Mouse (Mus musculus): ENCODE measurements at regions not wholly inside any gene's neighbourhood (a gene's known extent, or its start where the extent isn't known, plus 50 kb on each side); places are given as distances from the start of the nearest gene placed in this dataset.

- H3K36me3 ChIP-seq (ENCODE audit: control insufficient read depth, insufficient read depth, low read length) = no peaks in the 10 kb centered on the region
- ATAC-seq = no peak
- H3K27ac ChIP-seq (ENCODE audit: low read length) = no peak overlapping the region
- H3K27me3 ChIP-seq (ENCODE audit: control insufficient read depth, insufficient read depth, low read depth, low read length) = peaks cover 2% of the 10 kb centered on the region; the same call in 1 of the 2 replicates
- no peak overlapping the region for H3K4me3 ChIP-seq (ENCODE audit: low read depth, low read length)
- H3K9me3 ChIP-seq (replicated peaks; ENCODE audit: control insufficient read depth, low read length, poor library complexity, severe bottlenecking) = no peaks in the 10 kb centered on the region
- H3K4me2 ChIP-seq (ENCODE audit: low read length) = no peak overlapping the region
- H3K4me1 ChIP-seq (ENCODE audit: control insufficient read depth, insufficient read depth, low read length) = peaks cover 7% of the 10 kb centered on the region
- 57% methylated on average over 6 of the region's 6 CpGs for WGBS
- H3K9ac ChIP-seq (ENCODE audit: low read depth, low read length) = no peak overlapping the region
Observed at GRCm38 (mm10) chr2:160583506-160583905, 62.2 kb upstream of the Top1 start.

GRCm38 (mm10) chr2:160584568-160584967 is 61.1 kb upstream of the Top1 start:
- H3K27ac ChIP-seq (ENCODE audit: low read length) = no peak overlapping the region
- no peaks in the 10 kb centered on the region for H3K36me3 ChIP-seq (ENCODE audit: control insufficient read depth, insufficient read depth, low read length)
- H3K4me2 ChIP-seq (ENCODE audit: low read length) = no peak overlapping the region
- peaks cover 7% of the 10 kb centered on the region for H3K4me1 ChIP-seq (ENCODE audit: control insufficient read depth, insufficient read depth, low read length)
- peaks cover 2% of the 10 kb centered on the region; the same call in 1 of the 2 replicates for H3K27me3 ChIP-seq (ENCODE audit: control insufficient read depth, insufficient read depth, low read depth, low read length)
- WGBS = 24% methylated on average over 9 of the region's 9 CpGs
- no peaks in the 10 kb centered on the region for H3K9me3 ChIP-seq (replicated peaks; ENCODE audit: control insufficient read depth, low read length, poor library complexity, severe bottlenecking)
- no peak overlapping the region for H3K9ac ChIP-seq (ENCODE audit: low read depth, low read length)
- no peak overlapping the region for H3K4me3 ChIP-seq (ENCODE audit: low read depth, low read length)
- ATAC-seq = no peak

GRCm38 (mm10) chr2:160587015-160587835 is 58.5 kb upstream of the Top1 start:
- H3K4me1 ChIP-seq (ENCODE audit: control insufficient read depth, insufficient read depth, low read length) = peaks cover 7% of the 10 kb centered on the region
- ATAC-seq = no peak
- H3K4me2 ChIP-seq (ENCODE audit: low read length) = no peak overlapping the region
- WGBS = 90% methylated on average over 9 of the region's 9 CpGs
- no peaks in the 10 kb centered on the region for H3K36me3 ChIP-seq (ENCODE audit: control insufficient read depth, insufficient read depth, low read length)
- no peak overlapping the region for H3K4me3 ChIP-seq (ENCODE audit: low read depth, low read length)
- H3K9ac ChIP-seq (ENCODE audit: low read depth, low read length) = no peak overlapping the region
- 0 out of 2 replicates have a peak, but pooled peaks cover 2% of the 10 kb centered on the region for H3K27me3 ChIP-seq (ENCODE audit: control insufficient read depth, insufficient read depth, low read depth, low read length)
- no peaks in the 10 kb centered on the region for H3K9me3 ChIP-seq (replicated peaks; ENCODE audit: control insufficient read depth, low read length, poor library complexity, severe bottlenecking)
- no peak overlapping the region for H3K27ac ChIP-seq (ENCODE audit: low read length)

GRCm38 (mm10) chr2:160588401-160588800 is 57.3 kb upstream of the Top1 start:
- no peaks in the 10 kb centered on the region for H3K9me3 ChIP-seq (replicated peaks; ENCODE audit: control insufficient read depth, low read length, poor library complexity, severe bottlenecking)
- 85% methylated on average over 9 of the region's 9 CpGs for WGBS
- H3K4me3 ChIP-seq (ENCODE audit: low read depth, low read length) = no peak overlapping the region
- no peak for ATAC-seq
- H3K4me2 ChIP-seq (ENCODE audit: low read length) = no peak overlapping the region
- no peaks in the 10 kb centered on the region for H3K36me3 ChIP-seq (ENCODE audit: control insufficient read depth, insufficient read depth, low read length)
- H3K9ac ChIP-seq (ENCODE audit: low read depth, low read length) = no peak overlapping the region
- peaks cover 7% of the 10 kb centered on the region for H3K4me1 ChIP-seq (ENCODE audit: control insufficient read depth, insufficient read depth, low read length)
- no peak overlapping the region for H3K27ac ChIP-seq (ENCODE audit: low read length)
- 0 out of 2 replicates have a peak, but pooled peaks cover 2% of the 10 kb centered on the region for H3K27me3 ChIP-seq (ENCODE audit: control insufficient read depth, insufficient read depth, low read depth, low read length)

- Histone ChIP-seq H3K36me3 (ENCODE audit: control insufficient read depth, insufficient read depth, low read length) (no peaks in the 10 kb centered on the region), H3K4me3 (ENCODE audit: low read depth, low read length) (no peak overlapping the region), H3K4me1 (ENCODE audit: control insufficient read depth, insufficient read depth, low read length) (no peaks in the 10 kb centered on the region; the same call in 1 of the 2 replicates), H3K4me2 (ENCODE audit: low read length) (no peak overlapping the region), H3K27me3 (ENCODE audit: control insufficient read depth, insufficient read depth, low read depth, low read length) (0 out of 2 replicates have a peak, but pooled peaks cover 2% of the 10 kb centered on the region), H3K27ac (ENCODE audit: low read length) (no peak overlapping the region), H3K9me3 (replicated peaks; ENCODE audit: control insufficient read depth, low read length, poor library complexity, severe bottlenecking) (no peaks in the 10 kb centered on the region), H3K9ac (ENCODE audit: low read depth, low read length) (no peak overlapping the region)
- ATAC-seq = no peak
- 23% methylated on average over 13 of the region's 13 CpGs for WGBS
Observed at GRCm38 (mm10) chr2:160590209-160590910, 55.3 kb upstream of the Top1 start.

- Histone ChIP-seq H3K36me3 (ENCODE audit: control insufficient read depth, insufficient read depth, low read length) (no peaks in the 10 kb centered on the region), H3K4me3 (ENCODE audit: low read depth, low read length) (no peak overlapping the region), H3K4me2 (ENCODE audit: low read length) (no peak overlapping the region), H3K27ac (ENCODE audit: low read length) (no peak overlapping the region), H3K9ac (ENCODE audit: low read depth, low read length) (no peak overlapping the region), H3K27me3 (ENCODE audit: control insufficient read depth, insufficient read depth, low read depth, low read length) (0 out of 2 replicates have a peak, but pooled peaks cover 2% of the 10 kb centered on the region), H3K4me1 (ENCODE audit: control insufficient read depth, insufficient read depth, low read length) (no peaks in the 10 kb centered on the region; the same call in 1 of the 2 replicates), H3K9me3 (replicated peaks; ENCODE audit: control insufficient read depth, low read length, poor library complexity, severe bottlenecking) (no peaks in the 10 kb centered on the region)
- WGBS = 91% methylated on average over 18 of the region's 18 CpGs
- ATAC-seq = no peak
Observed at GRCm38 (mm10) chr2:160591446-160592180, 54.1 kb upstream of the Top1 start.

GRCm38 (mm10) chr2:160593035-160593434 is 52.7 kb upstream of the Top1 start:
- Histone ChIP-seq H3K27ac (ENCODE audit: low read length) (no peak overlapping the region), H3K9ac (ENCODE audit: low read depth, low read length) (no peak overlapping the region), H3K9me3 (replicated peaks; ENCODE audit: control insufficient read depth, low read length, poor library complexity, severe bottlenecking) (no peaks in the 10 kb centered on the region), H3K27me3 (ENCODE audit: control insufficient read depth, insufficient read depth, low read depth, low read length) (0 out of 2 replicates have a peak, but pooled peaks cover 2% of the 10 kb centered on the region), H3K4me1 (ENCODE audit: control insufficient read depth, insufficient read depth, low read length) (no peaks in the 10 kb centered on the region; the same call in 1 of the 2 replicates), H3K4me2 (ENCODE audit: low read length) (no peak overlapping the region), H3K36me3 (ENCODE audit: control insufficient read depth, insufficient read depth, low read length) (no peaks in the 10 kb centered on the region), H3K4me3 (ENCODE audit: low read depth, low read length) (no peak overlapping the region)
- WGBS = 2% methylated on average over 2 of the region's 2 CpGs
- ATAC-seq = no peak
